Mouse (Mus musculus): ENCODE measurements around the gene Mocs3.

DNA sequence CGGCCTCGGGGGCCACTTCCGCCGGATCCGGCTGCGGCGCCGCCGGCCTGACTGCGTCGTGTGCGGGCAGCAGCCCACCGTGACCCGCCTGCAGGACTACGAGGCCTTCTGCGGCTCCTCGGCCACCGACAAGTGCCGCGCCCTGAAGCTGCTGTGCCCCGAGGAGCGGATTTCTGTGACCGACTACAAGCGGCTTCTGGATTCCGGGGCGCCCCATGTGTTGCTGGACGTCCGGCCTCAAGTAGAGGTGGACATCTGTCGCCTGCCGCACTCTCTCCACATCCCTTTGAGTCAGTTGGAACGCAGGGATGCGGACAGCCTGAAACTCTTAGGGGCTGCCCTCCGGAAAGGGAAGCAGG is 1.0 kb downstream of the Mocs3 start:
- no peak for TF ChIP-seq CTCF (IDR thresholded peaks at IDR 0.05)
- no peak for TF ChIP-seq EP300 (IDR thresholded peaks at IDR 0.05)

Data from lung, postnatal 0 days (tissue).